Mouse (Mus musculus): ENCODE measurements around the gene Jtb.

GRCm38 (mm10) chr3:90242984-90243775 is 11.8 kb downstream of the Jtb start, which contains the start of gene Creb3l4:
- TF ChIP-seq USF1 (IDR thresholded peaks at IDR 0.05; ENCODE audit: low read depth), result no peak
- TF ChIP-seq POLR2A (IDR thresholded peaks at IDR 0.05; ENCODE audit: insufficient read length, low read depth), result no peak
- no peak for TF ChIP-seq MAX (IDR thresholded peaks at IDR 0.05; ENCODE audit: low read depth)
- TF ChIP-seq MYOG (IDR thresholded peaks at IDR 0.05; ENCODE audit: control insufficient read depth in 1 of 3, insufficient read depth in 1 of 3, insufficient read length in 2 of 3, low read depth in 2 of 3), result no peak
- no peak for TF ChIP-seq MYOD1 (IDR thresholded peaks at IDR 0.05; ENCODE audit: control insufficient read depth in 1 of 3, insufficient read length in 2 of 3, low read depth in 2 of 3)
- TF ChIP-seq TCF12 (IDR thresholded peaks at IDR 0.05; ENCODE audit: insufficient read depth, poor library complexity, severe bottlenecking), result no peak
- TF ChIP-seq POLR2AphosphoS2 (IDR thresholded peaks at IDR 0.05; ENCODE audit: insufficient read length, low read depth), result no peak
- TF ChIP-seq CEBPB (IDR thresholded peaks at IDR 0.05; ENCODE audit: insufficient read depth, poor library complexity, severe bottlenecking), result no peak
- TF ChIP-seq TCF3 (IDR thresholded peaks at IDR 0.05; ENCODE audit: insufficient read length, low read depth), result no peak

Measured in myocyte (in vitro differentiated cells).